Mouse (Mus musculus): Measurements from ENCODE around the gene Apol9b.
"Not testable (repeated sequence)": the region's sequence is repeated elsewhere in the genome, so short reads cannot be mapped to it uniquely, and the experiment has no call there.

Gene Apol9b

DNA sequence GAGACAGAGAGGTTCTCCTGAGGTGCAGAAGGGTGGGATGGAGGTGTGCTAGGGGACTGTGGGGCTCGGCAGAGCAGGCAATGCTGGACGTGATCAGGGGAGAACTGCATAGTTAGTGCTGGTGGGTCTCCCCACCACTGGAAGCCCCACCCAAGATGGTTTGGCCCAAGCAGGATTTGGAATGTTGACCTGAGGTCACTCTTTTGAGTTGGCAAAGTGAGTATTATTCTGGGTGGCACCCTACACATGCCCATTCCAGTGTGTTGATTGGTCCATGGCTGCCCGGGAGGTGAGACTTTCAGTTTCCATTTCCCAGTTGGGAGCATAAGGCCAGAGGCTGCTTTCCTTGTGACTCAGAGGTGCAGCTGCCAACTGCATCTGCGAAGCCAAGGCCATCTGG, at the start of gene Apol9b:
TSS of gene Apol9b (plus strand) at position 301 of the 400 bp plus-strand sequence.
- in situ Hi-C loops (cut with MboI, MseI): not testable (repeated sequence)

DNA sequence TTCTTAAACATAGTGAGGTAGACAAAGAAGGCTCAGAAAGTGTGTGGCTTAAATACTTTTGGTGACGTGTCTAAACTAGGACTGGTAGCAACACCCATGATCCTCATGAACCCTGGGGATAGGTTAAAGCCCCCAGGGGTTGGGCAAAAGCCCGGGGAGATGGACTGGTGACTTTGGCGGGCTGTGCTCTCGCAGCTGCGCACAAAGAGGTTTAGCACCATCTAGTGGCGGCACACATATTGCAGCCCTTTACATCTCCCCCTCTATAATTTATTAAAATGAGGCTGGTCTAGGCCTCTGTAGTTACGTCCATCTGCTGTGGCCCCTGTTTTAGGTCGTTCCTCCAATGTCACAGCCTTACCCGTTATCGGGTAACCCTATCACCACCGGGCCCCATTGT, 44.9 kb upstream of the Apol9b start:
- in situ Hi-C loops (cut with MboI, MseI): not testable (repeated sequence)

DNA sequence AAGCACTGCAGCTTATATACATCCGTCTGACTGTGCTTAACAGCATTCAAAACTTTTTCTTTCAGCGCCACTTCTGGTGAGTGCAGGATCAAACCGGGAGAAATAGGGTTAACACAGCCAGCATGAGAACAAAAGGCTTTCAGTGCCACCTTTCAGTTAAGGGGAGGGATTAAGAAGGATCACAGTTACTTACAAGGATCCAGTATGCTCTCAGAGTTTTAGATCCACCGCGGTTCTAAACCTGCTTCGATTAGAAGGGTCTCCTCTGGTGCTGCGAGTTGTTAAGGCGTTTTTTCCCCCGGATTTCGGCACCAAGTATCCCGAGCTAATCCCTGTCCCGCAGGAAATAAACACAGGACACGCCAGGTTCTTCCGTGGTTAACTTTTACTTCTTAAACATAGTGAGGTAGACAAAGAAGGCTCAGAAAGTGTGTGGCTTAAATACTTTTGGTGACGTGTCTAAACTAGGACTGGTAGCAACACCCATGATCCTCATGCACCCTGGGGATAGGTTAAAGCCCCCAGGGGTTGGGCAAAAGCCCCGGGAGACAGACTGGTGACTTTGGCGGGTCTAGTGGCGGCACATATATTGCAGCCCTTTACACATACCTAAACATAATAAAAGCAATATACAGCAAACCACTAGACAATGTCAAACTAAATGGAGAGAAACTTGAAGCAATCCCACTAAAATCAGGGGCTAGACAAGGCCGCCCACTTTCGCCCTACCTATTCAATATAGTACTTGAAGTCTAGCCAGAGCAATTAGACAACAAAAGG, 37.1 kb upstream of the Apol9b start:
- in situ Hi-C loops (cut with MboI, MseI): not testable (repeated sequence)

DNA sequence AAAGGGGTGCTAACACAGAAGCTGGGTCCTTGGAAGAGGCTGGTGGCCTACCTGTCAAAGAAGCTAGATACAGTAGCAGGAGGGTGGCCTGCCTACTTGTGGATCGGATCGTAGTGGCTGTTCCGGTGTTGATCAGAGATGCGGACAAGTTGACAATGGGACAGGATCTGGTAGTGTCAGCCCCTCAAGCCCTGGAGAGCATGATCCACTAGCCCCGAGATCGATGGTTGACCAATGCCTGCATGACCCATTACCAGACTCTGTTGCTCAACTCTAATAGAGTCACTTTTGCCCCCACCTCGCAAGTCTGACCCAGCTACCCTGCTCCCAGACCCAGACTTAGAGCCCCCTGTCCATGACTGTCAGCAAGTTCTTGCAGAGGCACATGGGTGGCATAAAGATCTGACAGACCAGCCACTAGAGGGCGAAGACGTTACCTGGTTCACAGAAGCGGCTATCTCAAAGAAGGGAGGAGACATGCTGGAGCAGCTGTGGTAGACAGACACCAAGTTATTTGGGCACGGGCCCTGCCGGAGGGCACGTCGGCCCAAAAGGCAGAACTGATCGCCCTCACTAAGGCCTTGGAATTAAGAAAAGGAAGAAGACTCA, 34.0 kb upstream of the Apol9b start:
- in situ Hi-C loops (cut with MboI, MseI): loop anchor here (5.0 kb wide), 1 partner anchor 247 kb away; the partner anchor contains the start of gene Apol7b

DNA sequence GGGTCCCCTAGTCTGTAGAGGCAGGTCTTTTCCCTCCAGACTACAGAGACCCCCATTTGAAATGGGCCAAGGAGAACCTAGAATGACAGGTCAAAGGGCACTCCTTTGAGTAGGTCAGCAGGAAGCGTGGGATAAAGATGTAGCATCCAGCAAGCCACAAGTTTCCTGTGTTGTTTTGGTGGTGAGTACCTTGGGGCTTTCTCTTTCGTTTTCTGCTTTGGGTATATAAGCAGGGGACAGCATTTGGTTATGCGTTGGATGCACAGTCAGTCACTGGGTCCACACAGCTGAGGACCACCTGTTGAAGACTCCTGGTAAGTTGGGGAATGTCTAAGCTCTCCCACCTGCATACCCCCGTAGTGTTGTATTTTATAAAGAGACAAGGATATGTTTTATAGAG, 30.2 kb upstream of the Apol9b start, which contains the start of gene Apol7e:
TSS of gene Apol7e (plus strand) at position 202 of the 400 bp plus-strand sequence.
- in situ Hi-C loops (cut with MboI, MseI): loop anchor here (5.0 kb wide), 1 partner anchor 251 kb away; the partner anchor contains the start of gene Apol7b

DNA sequence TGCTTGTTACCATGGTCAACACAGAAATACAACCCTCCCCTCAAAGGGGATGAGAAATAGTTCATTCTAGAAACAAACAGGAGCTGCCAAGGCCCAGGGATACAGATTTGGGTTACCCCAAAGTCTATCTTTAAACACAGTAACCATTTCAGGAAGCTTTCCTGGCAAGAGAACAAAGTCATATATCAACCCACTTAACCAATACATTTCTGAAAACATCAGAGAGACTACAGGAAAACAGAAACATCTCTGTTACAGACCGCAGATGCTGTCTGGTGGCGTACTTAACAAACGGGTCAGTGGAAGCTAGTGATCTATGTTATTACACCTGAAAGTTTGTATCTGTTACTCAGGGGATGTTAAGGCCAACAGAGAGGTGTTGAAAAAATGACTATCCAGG, 23.5 kb upstream of the Apol9b start:
- in situ Hi-C loops (cut with MboI, MseI): not testable (repeated sequence)

DNA sequence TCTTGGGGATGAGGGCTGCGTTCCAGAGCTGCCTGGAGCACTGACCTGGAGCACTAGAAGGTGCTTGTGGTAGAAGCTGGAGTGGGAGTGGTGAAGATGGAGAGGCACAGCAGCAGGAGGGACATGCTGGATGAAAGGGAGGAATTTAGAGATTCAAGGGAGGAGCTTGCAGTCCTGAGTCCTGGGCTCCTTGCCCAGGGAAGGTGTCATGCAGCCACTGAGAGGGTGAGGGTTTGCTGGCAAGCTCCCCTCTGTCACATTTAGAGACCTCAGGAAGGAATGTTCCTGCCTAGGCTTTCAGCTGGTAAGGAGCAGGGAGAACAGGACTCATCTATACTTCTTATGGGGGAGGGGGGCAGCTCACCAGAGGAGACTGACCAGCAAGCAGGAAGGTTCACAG, 19.9 kb upstream of the Apol9b start:
- in situ Hi-C loops (cut with MboI, MseI): not testable (repeated sequence)

DNA sequence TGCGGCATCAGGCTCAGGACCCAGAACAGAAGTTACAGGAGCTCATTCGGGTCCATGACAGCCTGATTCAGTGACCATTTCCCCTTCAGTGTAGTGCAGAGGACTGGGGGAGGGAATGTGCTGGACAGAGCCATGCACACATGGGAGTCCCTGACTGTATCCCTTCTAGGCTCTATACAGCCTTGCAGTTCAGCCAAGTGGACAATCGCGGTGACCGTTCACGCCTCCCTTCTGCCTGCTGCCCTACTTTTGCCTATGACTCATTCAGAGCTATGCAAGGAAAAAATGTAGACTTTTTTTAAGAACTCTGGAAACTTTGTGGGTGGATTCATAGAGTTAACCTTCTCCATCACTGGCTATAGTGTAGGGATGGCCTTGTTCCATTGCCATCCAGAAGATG, 10.6 kb upstream of the Apol9b start:
- in situ Hi-C loops (cut with MboI, MseI): not testable (repeated sequence)

DNA sequence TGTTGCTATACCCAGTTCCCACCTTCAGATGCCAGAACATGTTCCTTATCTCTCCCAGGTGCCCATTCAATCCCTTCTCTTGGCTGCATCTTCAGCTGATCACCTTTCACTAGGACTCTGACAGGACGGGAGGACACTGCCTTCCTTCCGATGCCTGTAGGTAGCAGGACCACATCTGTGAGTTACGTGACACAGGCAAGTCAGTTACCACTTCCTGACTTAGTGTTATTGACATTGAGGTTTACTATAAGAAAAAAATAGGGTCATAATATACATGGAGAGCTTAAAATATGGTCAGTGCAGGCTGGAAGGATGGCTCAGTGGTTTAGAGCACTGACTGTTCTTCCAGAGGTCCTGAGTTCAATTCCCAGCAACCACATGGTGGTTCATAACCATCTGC, 7.3 kb upstream of the Apol9b start:
- in situ Hi-C loops (cut with MboI, MseI): not testable (repeated sequence)

DNA sequence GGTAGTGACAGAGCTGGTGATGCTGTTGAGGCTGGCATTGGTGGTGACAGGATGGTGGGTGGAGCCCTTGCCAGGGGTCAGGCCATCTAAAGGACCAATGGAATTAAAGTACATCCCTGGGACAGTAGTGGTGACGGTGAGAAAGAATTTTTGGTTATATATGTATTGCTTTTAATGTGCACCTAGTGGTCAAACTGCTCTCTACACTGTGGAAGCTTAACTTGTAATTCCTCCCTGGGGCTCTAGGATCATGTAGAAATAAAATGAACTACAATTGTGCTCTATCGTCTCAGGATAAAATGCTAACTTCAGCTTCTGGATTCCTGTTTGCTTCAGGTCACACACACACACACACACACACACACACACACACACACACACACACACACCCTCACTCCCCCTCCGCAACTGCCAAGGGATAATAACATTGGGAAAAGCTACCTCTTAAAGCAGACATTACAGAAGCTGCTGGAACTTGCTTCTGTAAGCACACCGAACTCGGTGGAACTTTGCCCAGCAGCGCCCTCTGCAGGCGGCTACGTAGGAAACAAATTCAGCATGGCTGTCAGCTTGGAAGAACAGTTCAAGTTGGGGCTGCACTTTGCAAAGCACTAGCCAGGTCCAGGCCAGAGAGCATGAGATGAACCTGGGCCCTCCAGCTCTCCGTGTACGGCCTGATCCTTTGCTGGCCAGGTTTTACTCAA, 4.5 kb upstream of the Apol9b start:
- in situ Hi-C loops (cut with MboI, MseI): not testable (repeated sequence)

DNA sequence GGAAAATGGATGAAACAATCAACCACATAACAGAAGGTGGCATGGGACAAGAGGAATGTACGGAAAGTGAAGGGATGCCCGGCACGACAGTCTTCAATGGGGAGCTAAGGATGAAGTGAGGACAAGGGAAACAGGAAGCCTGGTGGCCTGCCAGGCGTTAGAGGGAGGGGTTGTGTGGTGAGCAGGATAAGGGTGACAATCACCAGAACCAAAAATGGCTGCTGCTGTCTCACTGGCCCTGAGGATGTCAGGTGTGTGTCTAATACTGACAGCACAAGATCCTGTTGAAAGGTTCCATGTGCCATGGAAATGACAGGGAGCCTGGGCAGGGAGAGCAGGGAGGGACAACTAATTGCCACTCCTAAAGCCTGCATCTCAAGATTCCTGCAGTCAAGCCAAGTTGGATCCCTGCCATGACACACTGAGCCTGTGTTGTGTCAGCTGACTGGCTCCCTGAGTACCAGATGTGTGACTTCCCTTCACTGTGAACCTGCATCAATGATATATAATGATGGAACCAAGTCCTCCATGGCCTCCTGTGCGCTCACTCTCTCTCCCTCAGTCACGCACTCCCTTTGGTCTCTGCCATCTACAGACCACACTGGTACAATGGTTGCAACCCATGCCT, 3.3 kb upstream of the Apol9b start:
- in situ Hi-C loops (cut with MboI, MseI): not testable (repeated sequence)

DNA sequence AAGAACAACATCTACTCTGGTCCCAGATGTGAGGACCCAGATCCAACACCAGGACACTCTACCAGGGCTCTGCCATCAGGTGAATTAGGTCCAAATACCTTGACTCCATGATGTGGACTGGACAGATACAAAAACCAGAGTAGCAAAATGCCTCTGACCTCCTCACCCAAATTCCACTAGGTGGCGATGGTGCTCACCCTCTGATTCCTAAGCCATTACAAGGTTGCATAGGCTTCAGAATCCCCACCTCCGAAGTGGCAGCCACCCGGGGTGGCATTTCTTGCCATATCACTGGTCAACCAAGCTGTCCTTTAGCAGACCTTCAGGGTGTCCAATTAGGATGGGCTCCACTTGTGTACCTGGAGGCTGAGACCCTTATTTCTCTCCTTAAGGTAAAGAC, 1.7 kb upstream of the Apol9b start:
- in situ Hi-C loops (cut with MboI, MseI): not testable (repeated sequence)

DNA sequence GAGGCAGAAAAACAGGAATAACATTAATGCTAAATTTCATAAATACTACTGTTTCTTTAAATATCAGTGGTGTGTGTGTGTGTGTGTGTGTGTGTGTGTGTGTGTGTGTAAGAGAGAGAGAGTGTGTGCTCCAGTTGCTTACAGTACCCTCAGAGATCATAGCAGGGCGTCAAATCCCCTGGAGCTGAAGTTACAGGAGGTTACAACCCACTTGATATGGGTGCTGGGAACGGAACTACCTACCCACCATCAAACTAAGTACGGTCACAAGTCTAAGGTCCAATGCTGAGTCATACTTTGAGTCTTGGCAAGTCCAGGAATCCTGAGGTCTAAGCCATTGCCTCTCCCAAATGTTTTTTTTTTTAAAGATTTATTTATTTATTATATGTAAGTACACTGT, 1.1 kb upstream of the Apol9b start:
- in situ Hi-C loops (cut with MboI, MseI): not testable (repeated sequence)

DNA sequence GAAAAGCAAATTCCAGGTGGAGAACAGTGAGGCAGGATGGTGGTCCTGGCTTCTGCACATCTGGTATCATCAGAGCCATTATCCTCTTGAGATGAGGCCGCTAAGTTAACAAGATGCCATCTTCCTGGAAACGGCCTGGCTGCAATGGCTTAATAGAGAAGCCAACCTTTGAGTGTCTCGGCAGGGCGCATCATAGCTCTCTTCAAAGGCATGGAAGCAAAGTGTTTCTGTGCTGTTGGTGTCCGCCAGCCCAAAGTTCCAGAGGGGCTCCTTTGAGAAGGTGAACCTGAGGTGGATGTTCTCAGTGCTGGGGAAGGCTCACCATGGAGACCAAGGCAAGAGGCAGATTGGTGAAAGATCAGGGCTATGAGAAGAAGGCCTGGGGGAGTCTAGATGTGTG, 2.8 kb downstream of the Apol9b start:
- in situ Hi-C loops (cut with MboI, MseI): no loop called here

DNA sequence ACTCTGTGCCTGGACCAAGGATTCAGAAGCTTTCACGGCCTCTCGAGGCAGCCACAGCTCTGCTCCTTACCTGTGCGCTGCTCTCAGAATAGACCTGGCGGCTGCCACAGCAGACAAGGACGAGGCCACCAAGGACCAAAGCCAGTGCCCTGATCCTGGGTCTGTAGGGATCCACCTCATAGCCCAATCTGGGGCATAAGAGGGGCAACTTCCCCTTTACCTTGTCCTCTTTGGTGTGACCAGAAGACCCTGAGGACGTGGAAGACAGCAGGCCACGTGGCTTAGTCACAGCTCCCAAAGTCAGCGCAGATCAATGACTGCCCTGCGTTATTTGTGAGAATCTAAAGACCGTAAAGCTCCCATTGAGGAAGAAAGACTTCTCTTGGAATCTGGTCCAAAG, 4.0 kb downstream of the Apol9b start:
- in situ Hi-C loops (cut with MboI, MseI): not testable (repeated sequence)

DNA sequence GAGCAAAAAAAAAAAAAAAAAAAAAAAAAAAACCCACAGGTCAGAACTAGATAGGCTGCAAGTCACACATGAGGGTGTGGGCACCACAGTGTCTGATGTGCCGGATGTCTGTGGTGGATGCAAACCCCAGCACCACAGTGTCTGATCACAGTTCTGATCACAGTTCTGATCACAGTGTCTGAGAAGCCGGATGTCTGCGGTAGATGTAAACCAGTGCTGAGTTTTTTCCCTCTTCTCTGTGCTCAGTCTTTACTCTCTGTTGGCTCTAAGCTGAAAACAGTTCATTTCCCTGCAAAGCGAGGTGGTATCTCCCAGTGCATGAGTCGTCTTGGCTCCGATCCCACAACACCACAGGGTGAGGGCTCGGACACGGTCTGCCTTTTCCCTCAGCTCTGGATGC, 4.5 kb downstream of the Apol9b start:
- in situ Hi-C loops (cut with MboI, MseI): not testable (repeated sequence)

DNA sequence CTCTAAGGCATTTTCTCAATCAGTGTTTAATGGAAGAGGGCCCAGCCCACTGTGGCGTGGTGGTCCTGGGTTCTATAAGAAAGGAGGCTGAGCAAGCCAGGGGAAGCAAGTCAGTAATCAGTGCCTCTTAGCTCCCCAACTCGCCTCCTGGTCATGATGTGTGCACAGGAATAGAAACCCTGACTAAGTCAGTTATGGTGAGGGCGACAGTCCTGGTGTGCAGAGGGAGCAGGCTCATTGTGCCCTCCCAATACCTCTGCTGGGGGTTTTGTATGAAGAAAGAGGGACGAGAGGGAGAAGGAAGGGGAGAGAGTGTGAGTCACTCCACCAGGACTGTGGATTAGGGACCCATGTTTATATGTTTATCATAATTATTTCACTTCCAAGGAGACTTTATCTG, 5.1 kb downstream of the Apol9b start:
- in situ Hi-C loops (cut with MboI, MseI): not testable (repeated sequence)

DNA sequence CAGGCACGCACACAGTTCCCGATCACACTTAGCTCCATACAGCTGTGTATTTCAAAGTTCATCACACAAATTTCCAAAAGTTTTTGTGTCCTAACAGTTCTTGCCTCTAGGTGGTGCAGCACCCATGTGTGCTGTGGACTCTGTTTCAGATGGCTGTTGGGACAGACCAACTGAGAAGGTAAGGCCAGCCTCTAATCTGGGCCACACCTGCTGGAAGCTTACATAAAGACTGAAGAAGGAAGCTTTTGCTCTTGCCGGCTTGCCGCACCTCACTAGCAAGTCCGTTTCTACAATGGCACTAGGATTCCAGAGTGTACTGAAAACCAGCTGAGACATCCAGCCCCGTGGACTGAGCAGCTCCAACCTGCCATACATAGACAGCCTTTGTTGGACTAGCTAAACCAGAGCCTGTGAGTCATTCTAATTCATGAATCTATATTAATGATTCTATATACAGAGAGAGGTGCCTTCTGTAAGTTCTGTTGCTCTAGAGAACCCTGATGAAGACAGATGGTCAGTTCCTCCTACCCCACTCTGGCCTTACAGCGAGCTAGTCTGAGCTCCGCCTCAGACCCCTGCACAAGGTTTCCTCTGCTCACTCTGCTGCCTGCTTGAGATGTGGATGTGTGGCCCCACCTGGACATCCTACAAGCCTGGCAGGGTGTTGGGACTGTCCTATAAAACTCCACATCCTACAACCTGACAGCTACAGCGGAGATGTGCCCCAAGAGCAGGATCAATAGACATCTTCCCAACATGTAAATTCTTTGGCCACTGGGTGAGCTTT, 11.9 kb downstream of the Apol9b start:
- in situ Hi-C loops (cut with MboI, MseI): no loop called here

DNA sequence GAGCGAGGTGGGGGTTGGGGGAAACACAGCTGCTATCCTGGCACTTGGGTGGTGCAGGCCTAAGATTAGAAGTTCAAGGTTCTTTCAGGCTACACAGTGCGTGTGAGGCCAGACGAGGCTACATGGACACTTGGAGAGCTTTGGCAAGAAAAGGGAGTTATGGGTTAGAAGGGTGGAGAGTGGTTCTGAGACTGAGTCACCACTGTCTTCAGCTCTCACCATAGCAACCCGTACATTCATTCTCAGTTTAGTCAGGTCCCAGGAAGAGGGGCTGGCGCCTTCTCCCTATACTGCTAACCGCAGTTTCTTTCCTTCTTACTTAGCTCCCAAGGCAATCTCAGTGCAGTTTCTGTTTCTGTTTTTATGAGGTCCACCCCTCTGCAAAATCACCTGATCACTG, 12.7 kb downstream of the Apol9b start:
- in situ Hi-C loops (cut with MboI, MseI): not testable (repeated sequence)

DNA sequence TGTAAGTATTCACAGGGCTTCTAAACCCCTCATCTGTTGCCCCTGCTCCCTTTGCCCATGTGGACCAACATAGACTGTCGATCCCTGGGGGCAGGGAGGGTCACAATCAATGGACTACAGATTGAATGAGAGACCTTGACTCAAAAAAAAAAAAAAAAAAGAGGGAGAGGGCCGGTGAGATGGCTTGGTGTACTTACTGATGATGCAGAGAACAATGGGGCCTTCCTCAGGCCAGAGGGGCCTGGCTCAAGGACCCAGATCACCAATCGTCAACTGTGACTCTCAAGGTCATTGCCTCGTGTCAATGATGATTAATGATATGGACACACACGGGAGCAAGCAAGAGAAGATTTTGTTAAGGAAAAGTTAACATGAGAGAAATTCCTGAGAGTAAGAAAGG, 15.8 kb downstream of the Apol9b start:
- in situ Hi-C loops (cut with MboI, MseI): no loop called here

DNA sequence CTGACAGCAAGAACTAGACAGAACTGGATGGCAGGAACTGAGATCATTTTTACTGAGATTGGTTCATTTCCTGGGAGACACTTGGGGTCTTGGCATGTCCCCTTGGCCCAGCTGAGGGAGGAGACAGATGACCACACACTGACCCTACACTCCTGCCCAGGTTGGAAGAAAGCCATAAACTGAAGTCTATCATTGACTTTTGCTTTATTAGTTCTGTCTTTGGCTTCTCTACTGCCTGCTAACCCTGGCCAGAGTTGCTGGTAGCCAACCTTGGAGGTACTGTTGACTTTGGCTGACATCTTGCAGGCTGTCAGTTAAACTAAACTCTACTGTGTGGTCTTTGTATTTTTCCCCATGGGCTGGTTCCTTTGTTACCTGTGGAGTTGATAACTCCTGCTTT, 16.2 kb downstream of the Apol9b start:
- in situ Hi-C loops (cut with MboI, MseI): no loop called here

Data from T-helper 1 cell (primary cell).